Mouse (Mus musculus): ENCODE results near the gene Rasl10b. TPM values are rescaled to one million over a fixed set of nuclear protein-coding genes. Genes with fewer than 3 reads are reported as not detected.

The Rasl10b gene
- polyA plus RNA-seq, 1 experiment from 2014 or later = 4.6 TPM

DNA sequence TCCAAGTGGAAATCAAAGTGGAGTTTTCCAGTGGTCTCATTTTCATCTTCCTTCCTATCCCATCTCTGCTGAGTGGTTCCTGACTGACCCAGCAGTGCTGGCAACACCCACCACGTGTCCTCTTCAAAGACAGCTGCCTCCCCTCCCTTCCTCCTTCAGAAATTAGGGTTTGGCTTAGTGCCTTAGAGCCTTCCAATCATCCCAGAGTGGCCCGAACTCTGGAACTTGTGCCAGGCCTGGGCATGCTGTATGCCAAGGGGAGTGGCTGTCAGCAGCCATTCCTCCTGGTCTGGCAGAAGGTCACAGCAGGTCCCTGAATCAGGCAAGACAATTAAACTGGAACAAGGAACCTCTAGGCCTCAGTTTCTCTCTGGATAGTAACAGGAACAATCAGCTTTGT, 57.0 kb downstream of the Rasl10b start:
- no peaks in the 10 kb centered on the region for H3K9me3 ChIP-seq (ENCODE audit: control insufficient read depth, low read length)
- H3K36me3 ChIP-seq (ENCODE audit: control insufficient read depth, insufficient read depth, low read length) = no peaks in the 10 kb centered on the region
- H3K27me3 ChIP-seq (ENCODE audit: control insufficient read depth, insufficient read depth, low read length) = peaks cover 36% of the 10 kb centered on the region
- 44% methylated on average over 2 of the region's 2 CpGs for WGBS
- ATAC-seq (ENCODE audit: low FRiP score) (no peak), DNase-seq (ENCODE audit: low spot score, missing footprints) (no peak)
- H3K9ac ChIP-seq (ENCODE audit: low read length) = no peak overlapping the region
- no peak overlapping the region for H3K4me2 ChIP-seq
- H3K27ac ChIP-seq (ENCODE audit: low read depth, low read length) = no peak overlapping the region
- peaks cover 4% of the 10 kb centered on the region; the same call in 1 of the 2 replicates for H3K4me1 ChIP-seq (ENCODE audit: control insufficient read depth, insufficient read depth, low read length)
- no peak overlapping the region for H3K4me3 ChIP-seq (ENCODE audit: low read depth, low read length)

- WGBS = 72% methylated on average over 11 of the region's 11 CpGs
- H3K4me1 ChIP-seq (ENCODE audit: control insufficient read depth, insufficient read depth, low read length) = peaks cover 5% of the 10 kb centered on the region; the same call in 1 of the 2 replicates
- ATAC-seq (ENCODE audit: low FRiP score) (no peak), DNase-seq (ENCODE audit: low spot score, missing footprints) (no peak)
- H3K9me3 ChIP-seq (ENCODE audit: control insufficient read depth, low read length) = no peaks in the 10 kb centered on the region
- no peaks in the 10 kb centered on the region for H3K36me3 ChIP-seq (ENCODE audit: control insufficient read depth, insufficient read depth, low read length)
- H3K9ac ChIP-seq (ENCODE audit: low read length) = no peak overlapping the region
- peaks cover 29% of the 10 kb centered on the region for H3K27me3 ChIP-seq (ENCODE audit: control insufficient read depth, insufficient read depth, low read length)
- H3K4me3 ChIP-seq (ENCODE audit: low read depth, low read length) = no peak overlapping the region
- no peak overlapping the region for H3K4me2 ChIP-seq
- no peak overlapping the region for H3K27ac ChIP-seq (ENCODE audit: low read depth, low read length)
Observed at GRCm38 (mm10) chr11:83467120-83467652, 58.2 kb downstream of the Rasl10b start.

DNA sequence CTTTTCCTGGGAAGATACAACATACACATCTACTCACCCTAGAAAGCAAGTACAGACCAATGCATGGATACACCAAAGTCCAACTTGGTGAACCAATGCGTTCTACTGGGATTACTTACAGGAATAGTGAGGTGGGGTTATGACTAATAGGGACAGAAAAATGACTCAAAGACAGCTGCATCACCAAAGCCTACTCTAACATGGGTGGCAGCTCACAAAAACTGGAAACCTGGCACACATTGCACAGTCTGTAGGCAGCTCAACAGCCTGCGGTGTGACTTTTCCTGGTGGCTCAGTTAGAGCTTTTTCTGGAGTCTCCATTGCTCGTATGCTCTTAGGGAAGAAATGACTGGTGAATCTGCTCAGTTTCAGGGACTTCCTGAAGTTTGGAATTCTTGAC, 59.8 kb downstream of the Rasl10b start:
- ATAC-seq (ENCODE audit: low FRiP score) = no peak
- Histone ChIP-seq H3K27me3 (ENCODE audit: control insufficient read depth, insufficient read depth, low read length) (peaks cover 14% of the 10 kb centered on the region), H3K36me3 (ENCODE audit: control insufficient read depth, insufficient read depth, low read length) (no peaks in the 10 kb centered on the region), H3K9ac (ENCODE audit: low read length) (no peak overlapping the region), H3K27ac (ENCODE audit: low read depth, low read length) (no peak overlapping the region), H3K9me3 (ENCODE audit: control insufficient read depth, low read length) (no peaks in the 10 kb centered on the region), H3K4me2 (no peak overlapping the region), H3K4me3 (ENCODE audit: low read depth, low read length) (no peak overlapping the region), H3K4me1 (ENCODE audit: control insufficient read depth, insufficient read depth, low read length) (peaks cover 3% of the 10 kb centered on the region; the same call in 1 of the 2 replicates)
- 93% methylated on average over 3 of the region's 3 CpGs for WGBS
- no peak for DNase-seq (ENCODE audit: low spot score, missing footprints)

Other genes starting within 250 kb of the Rasl10b start
- gene Slfn4, start 234.0 kb upstream of the Rasl10b start, polyA plus RNA-seq (2014; fragmentation: Nextera tagmentation; extraction: Ambion mirVana) = not detected in 2 replicates
- 0.08 and 0.42 TPM in 2 replicates for gene Slfn3, start 217.8 kb upstream of the Rasl10b start, polyA plus RNA-seq (2014; fragmentation: Nextera tagmentation; extraction: Ambion mirVana)
- 0.79 and 0.88 TPM in 2 replicates for gene Slfn14, start 122.4 kb upstream of the Rasl10b start, polyA plus RNA-seq (2014; fragmentation: Nextera tagmentation; extraction: Ambion mirVana)
- 121 and 130 TPM in 2 replicates for gene Ap2b1, start 110.1 kb upstream of the Rasl10b start, polyA plus RNA-seq (2014; fragmentation: Nextera tagmentation; extraction: Ambion mirVana)
- 20.1 and 20.8 TPM in 2 replicates for gene Pex12, start 106.6 kb upstream of the Rasl10b start, polyA plus RNA-seq (2014; fragmentation: Nextera tagmentation; extraction: Ambion mirVana)
- 0.12 TPM in 1 of 2 replicates, not detected in the other for gene Gas2l2, start 20.3 kb downstream of the Rasl10b start, polyA plus RNA-seq (2014; fragmentation: Nextera tagmentation; extraction: Ambion mirVana)
- 0.89 TPM in 1 of 2 replicates, not detected in the other for gene 1700020L24Rik, start 28.5 kb downstream of the Rasl10b start, polyA plus RNA-seq (2014; fragmentation: Nextera tagmentation; extraction: Ambion mirVana)
- gene Mmp28, start 53.9 kb downstream of the Rasl10b start, polyA plus RNA-seq (2014; fragmentation: Nextera tagmentation; extraction: Ambion mirVana) = 3.6 and 4.0 TPM in 2 replicates
- gene Taf15, start 63.9 kb downstream of the Rasl10b start, polyA plus RNA-seq (2014; fragmentation: Nextera tagmentation; extraction: Ambion mirVana) = 8.5 and 10.6 TPM in 2 replicates
- gene Heatr9, start 113.0 kb downstream of the Rasl10b start, polyA plus RNA-seq (2014; fragmentation: Nextera tagmentation; extraction: Ambion mirVana) = not detected in 2 replicates
- gene Ccl5, start 121.4 kb downstream of the Rasl10b start, polyA plus RNA-seq (2014; fragmentation: Nextera tagmentation; extraction: Ambion mirVana) = not detected in 2 replicates
- 1.5 and 2.8 TPM in 2 replicates for gene Ccl9, start 169.5 kb downstream of the Rasl10b start, polyA plus RNA-seq (2014; fragmentation: Nextera tagmentation; extraction: Ambion mirVana)
- gene Ccl6, start 183.9 kb downstream of the Rasl10b start, polyA plus RNA-seq (2014; fragmentation: Nextera tagmentation; extraction: Ambion mirVana) = 1.9 and 2.1 TPM in 2 replicates
- gene Rpl9-ps1, start 236.5 kb downstream of the Rasl10b start, polyA plus RNA-seq (2014; fragmentation: Nextera tagmentation; extraction: Ambion mirVana) = not detected in 2 replicates
- 0.79 and 1.2 TPM in 2 replicates for gene Ccl3, start 240.2 kb downstream of the Rasl10b start, polyA plus RNA-seq (2014; fragmentation: Nextera tagmentation; extraction: Ambion mirVana)

All from midbrain, embryonic 11.5 days (tissue).